Mouse (Mus musculus): ENCODE data around the gene Ppfibp1. TPM values are rescaled to one million over a fixed set of nuclear protein-coding genes. Genes with fewer than 3 reads are reported as not detected.

Ppfibp1 gene
- polyA plus RNA-seq, 2 experiments, result 46.3 to 59.7 TPM

- no peak overlapping the region for H3K4me2 ChIP-seq (replicated peaks; ENCODE audit: low read depth, low read length, severe bottlenecking)
- no peak for DNase-seq (ENCODE audit: low spot score)
- H3K4me3 ChIP-seq (replicated peaks; ENCODE audit: low read length), result no peak overlapping the region
- H3K4me1 ChIP-seq (ENCODE audit: control insufficient read depth, insufficient read depth, low read length), result peaks cover 25% of the 10 kb centered on the region
- H3K9ac ChIP-seq (ENCODE audit: low read depth, low read length, severe bottlenecking), result no peak overlapping the region
- no peak overlapping the region for H3K27ac ChIP-seq (replicated peaks; ENCODE audit: low read depth, low read length)
- no peak for ATAC-seq (ENCODE audit: low FRiP score, low read depth)
- 0 out of 2 replicates have a peak, but pooled peaks cover 5% of the 10 kb centered on the region for H3K36me3 ChIP-seq (ENCODE audit: control insufficient read depth, insufficient read depth, low read length)
- 66% methylated on average over 2 of the region's 2 CpGs for whole genome bisulfite sequencing
- H3K9me3 ChIP-seq (ENCODE audit: control insufficient read depth, low read length), result no peaks in the 10 kb centered on the region
- H3K27me3 ChIP-seq (ENCODE audit: control insufficient read depth, insufficient read depth, low read length), result no peaks in the 10 kb centered on the region
- TF ChIP-seq POLR2A (IDR thresholded peaks at IDR 0.05; ENCODE audit: borderline replicate concordance, extremely low read depth, insufficient read depth, insufficient read length), result no peak
Measured at GRCm38 (mm10) chr6:146908801-146909200, 20.5 kb downstream of the Ppfibp1 start.

DNA sequence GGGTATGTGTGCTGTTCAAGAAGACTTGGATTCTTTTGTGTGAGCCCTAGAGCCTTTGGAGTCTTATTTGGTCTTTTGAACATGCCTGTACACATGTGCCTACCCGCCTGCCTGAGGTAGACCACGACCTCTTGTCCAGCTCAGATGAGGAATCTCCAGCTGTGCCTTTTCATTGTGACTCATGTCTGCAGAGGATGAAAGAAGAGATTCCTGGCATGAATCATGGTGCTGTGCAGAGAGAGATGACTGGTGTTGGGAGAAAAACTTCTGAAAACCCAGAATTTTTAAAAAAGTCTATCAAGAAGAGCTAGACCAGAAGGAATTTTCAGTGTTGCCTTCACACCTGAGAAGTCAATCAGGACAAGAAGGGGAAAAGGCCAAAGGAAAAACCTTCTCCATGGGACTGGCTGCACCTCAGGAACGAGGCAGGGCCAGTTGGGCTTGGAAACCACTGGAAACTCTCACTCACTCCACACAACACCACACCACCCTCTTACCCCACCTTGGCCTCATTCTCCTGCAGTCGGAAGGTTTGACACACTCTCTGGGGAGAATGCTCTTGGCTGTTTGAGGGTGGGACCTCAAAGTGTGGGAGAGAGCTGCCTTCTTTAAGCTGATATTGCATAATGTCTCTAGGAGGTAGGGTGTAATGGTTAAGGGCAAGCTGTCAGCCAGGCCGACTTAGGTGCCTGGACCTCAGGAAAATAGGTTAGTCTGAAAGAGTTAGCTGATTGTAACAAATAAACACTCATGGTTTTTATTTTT, 21.6 kb downstream of the Ppfibp1 start:
- TF ChIP-seq POLR2A (IDR thresholded peaks at IDR 0.05; ENCODE audit: borderline replicate concordance, extremely low read depth, insufficient read depth, insufficient read length), result no peak
- Histone ChIP-seq H3K27ac (replicated peaks; ENCODE audit: low read depth, low read length) (no peak overlapping the region), H3K9me3 (ENCODE audit: control insufficient read depth, low read length) (no peaks in the 10 kb centered on the region), H3K4me1 (ENCODE audit: control insufficient read depth, insufficient read depth, low read length) (peaks cover 31% of the 10 kb centered on the region), H3K4me2 (replicated peaks; ENCODE audit: low read depth, low read length, severe bottlenecking) (no peak overlapping the region), H3K36me3 (ENCODE audit: control insufficient read depth, insufficient read depth, low read length) (0 out of 2 replicates have a peak, but pooled peaks cover 5% of the 10 kb centered on the region), H3K27me3 (ENCODE audit: control insufficient read depth, insufficient read depth, low read length) (no peaks in the 10 kb centered on the region), H3K9ac (ENCODE audit: low read depth, low read length, severe bottlenecking) (no peak overlapping the region), H3K4me3 (replicated peaks; ENCODE audit: low read length) (no peak overlapping the region)
- no peak for ATAC-seq (ENCODE audit: low FRiP score, low read depth)
- DNase-seq (ENCODE audit: low spot score), result no peak
- 79% methylated on average over 5 of the region's 5 CpGs for WGBS

GRCm38 (mm10) chr6:146910801-146911200, 22.5 kb downstream of the Ppfibp1 start:
- DNase-seq (ENCODE audit: low spot score) (no peak), ATAC-seq (ENCODE audit: low FRiP score, low read depth) (no peak)
- Histone ChIP-seq H3K36me3 (ENCODE audit: control insufficient read depth, insufficient read depth, low read length) (0 out of 2 replicates have a peak, but pooled peaks cover 5% of the 10 kb centered on the region), H3K4me3 (replicated peaks; ENCODE audit: low read length) (no peak overlapping the region), H3K27ac (replicated peaks; ENCODE audit: low read depth, low read length) (no peak overlapping the region), H3K9ac (ENCODE audit: low read depth, low read length, severe bottlenecking) (no peak overlapping the region), H3K4me1 (ENCODE audit: control insufficient read depth, insufficient read depth, low read length) (peaks cover 31% of the 10 kb centered on the region), H3K27me3 (ENCODE audit: control insufficient read depth, insufficient read depth, low read length) (no peaks in the 10 kb centered on the region), H3K9me3 (ENCODE audit: control insufficient read depth, low read length) (no peaks in the 10 kb centered on the region), H3K4me2 (replicated peaks; ENCODE audit: low read depth, low read length, severe bottlenecking) (no peak overlapping the region)
- TF ChIP-seq POLR2A (IDR thresholded peaks at IDR 0.05; ENCODE audit: borderline replicate concordance, extremely low read depth, insufficient read depth, insufficient read length), result no peak
- WGBS, result 75% methylated on average over 2 of the region's 2 CpGs

DNA sequence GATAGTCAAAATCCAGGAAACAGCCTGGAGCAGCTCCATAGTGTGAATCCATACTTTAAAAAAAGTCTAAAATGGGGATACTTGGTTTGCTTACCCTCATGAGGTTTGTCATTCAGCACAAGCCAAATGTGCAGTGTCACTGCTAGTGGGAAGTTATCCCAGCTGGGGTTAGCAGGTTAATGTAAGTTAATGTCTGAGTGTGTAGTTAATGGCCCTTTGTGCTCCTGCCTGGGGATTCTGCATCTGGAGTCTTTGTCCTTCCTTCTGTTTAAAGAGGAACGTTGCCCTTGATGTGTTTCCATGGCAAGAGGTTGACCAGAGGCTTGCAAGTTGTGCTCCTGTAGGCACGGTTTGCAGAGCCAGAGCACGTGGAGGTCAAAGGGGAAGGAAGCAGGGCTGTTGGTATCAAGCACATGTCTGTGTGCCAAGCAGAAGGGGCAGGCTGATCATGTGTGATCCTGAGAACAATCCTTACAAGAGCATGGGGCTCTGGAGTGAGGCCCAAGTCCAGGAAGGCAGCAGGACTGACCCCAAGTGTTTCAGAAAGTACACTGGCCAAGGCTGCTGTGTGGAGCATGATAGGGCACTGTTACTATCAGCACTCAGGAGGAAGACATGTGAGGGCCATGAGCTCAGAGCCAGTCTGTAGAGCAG, 24.7 kb downstream of the Ppfibp1 start:
- Histone ChIP-seq H3K36me3 (ENCODE audit: control insufficient read depth, insufficient read depth, low read length) (0 out of 2 replicates have a peak, but pooled peaks cover 5% of the 10 kb centered on the region), H3K9ac (ENCODE audit: low read depth, low read length, severe bottlenecking) (no peak overlapping the region), H3K4me1 (ENCODE audit: control insufficient read depth, insufficient read depth, low read length) (peaks cover 31% of the 10 kb centered on the region), H3K9me3 (ENCODE audit: control insufficient read depth, low read length) (no peaks in the 10 kb centered on the region), H3K27ac (replicated peaks; ENCODE audit: low read depth, low read length) (peak overlapping the region; percentile 76), H3K4me3 (replicated peaks; ENCODE audit: low read length) (no peak overlapping the region), H3K27me3 (ENCODE audit: control insufficient read depth, insufficient read depth, low read length) (no peaks in the 10 kb centered on the region), H3K4me2 (replicated peaks; ENCODE audit: low read depth, low read length, severe bottlenecking) (0 out of 2 replicates have a peak overlapping the region, but pooled peaks have one; percentile 9)
- 21% methylated on average over 3 of the region's 3 CpGs for WGBS
- DNase-seq (ENCODE audit: low spot score) (no peak), ATAC-seq (ENCODE audit: low FRiP score, low read depth) (0 out of 2 replicates have a peak, but pooled peaks have one; percentile 7)
- no peak for TF ChIP-seq POLR2A (IDR thresholded peaks at IDR 0.05; ENCODE audit: borderline replicate concordance, extremely low read depth, insufficient read depth, insufficient read length)

GRCm38 (mm10) chr6:146913489-146914198, 25.4 kb downstream of the Ppfibp1 start:
- Histone ChIP-seq H3K4me2 (replicated peaks; ENCODE audit: low read depth, low read length, severe bottlenecking) (0 out of 2 replicates have a peak overlapping the region, but pooled peaks have one; percentile 9), H3K4me3 (replicated peaks; ENCODE audit: low read length) (no peak overlapping the region), H3K9me3 (ENCODE audit: control insufficient read depth, low read length) (no peaks in the 10 kb centered on the region), H3K4me1 (ENCODE audit: control insufficient read depth, insufficient read depth, low read length) (peaks cover 31% of the 10 kb centered on the region), H3K27me3 (ENCODE audit: control insufficient read depth, insufficient read depth, low read length) (no peaks in the 10 kb centered on the region), H3K36me3 (ENCODE audit: control insufficient read depth, insufficient read depth, low read length) (peaks cover 9% of the 10 kb centered on the region; the same call in 1 of the 2 replicates), H3K9ac (ENCODE audit: low read depth, low read length, severe bottlenecking) (no peak overlapping the region), H3K27ac (replicated peaks; ENCODE audit: low read depth, low read length) (peak overlapping the region; percentile 76)
- no peak for DNase-seq (ENCODE audit: low spot score)
- 9% methylated on average over 4 of the region's 4 CpGs for WGBS
- no peak for TF ChIP-seq POLR2A (IDR thresholded peaks at IDR 0.05; ENCODE audit: borderline replicate concordance, extremely low read depth, insufficient read depth, insufficient read length)
- peak; percentile 23; the same call in 1 of the 2 replicates for ATAC-seq (ENCODE audit: low FRiP score, low read depth)

Measured in limb, embryonic 14.5 days (tissue).